Mouse (Mus musculus): ENCODE measurements around the gene Ptprn2. TPM values are rescaled to one million over a fixed set of nuclear protein-coding genes. Genes with fewer than 3 reads are reported as not detected.
A peak's percentile ranks its signal among the peaks of the same experiment; 100 is the strongest.

The Ptprn2 gene
- polyA plus RNA-seq, 1 experiment from 2014 or later: 0.25 TPM

DNA sequence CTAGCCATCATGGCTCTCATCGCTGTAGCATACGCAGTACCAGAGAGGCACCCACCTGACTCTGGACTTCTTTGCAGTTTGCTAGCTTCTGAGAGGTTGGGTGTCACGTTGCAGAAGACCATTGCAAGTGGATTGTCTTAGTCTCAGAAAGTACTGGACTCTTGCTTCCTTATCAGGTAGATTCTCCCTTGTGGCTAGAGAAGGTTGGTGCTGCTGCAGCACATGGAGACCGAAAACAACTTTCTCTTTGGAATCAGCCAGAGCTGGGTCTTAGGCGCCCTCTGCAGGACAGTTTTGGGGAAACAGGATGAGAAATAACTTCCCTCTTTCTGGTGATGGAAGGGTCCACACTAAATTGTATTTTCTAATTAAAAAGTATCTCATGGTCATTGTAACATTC is 134.3 kb downstream of the Ptprn2 start:
- H3K27me3 ChIP-seq: peaks cover 4% of the 10 kb centered on the region; the same call in 1 of the 2 replicates
- H3K36me3 ChIP-seq: no peaks in the 10 kb centered on the region
- 40% methylated on average over 5 of the region's 5 CpGs for WGBS
- H3K4me3 ChIP-seq (replicated peaks): no peak overlapping the region
- no peaks in the 10 kb centered on the region for H3K9me3 ChIP-seq
- no peak overlapping the region for H3K27ac ChIP-seq
- H3K9ac ChIP-seq (replicated peaks): no peak overlapping the region
- no peak; the same call in 1 of the 2 replicates for ATAC-seq (ENCODE audit: insufficient number of reproducible peaks, insufficient read depth, low FRiP score, low TSS enrichment, low read depth)
- H3K4me2 ChIP-seq: no peak overlapping the region
- no peaks in the 10 kb centered on the region for H3K4me1 ChIP-seq (replicated peaks)

DNA sequence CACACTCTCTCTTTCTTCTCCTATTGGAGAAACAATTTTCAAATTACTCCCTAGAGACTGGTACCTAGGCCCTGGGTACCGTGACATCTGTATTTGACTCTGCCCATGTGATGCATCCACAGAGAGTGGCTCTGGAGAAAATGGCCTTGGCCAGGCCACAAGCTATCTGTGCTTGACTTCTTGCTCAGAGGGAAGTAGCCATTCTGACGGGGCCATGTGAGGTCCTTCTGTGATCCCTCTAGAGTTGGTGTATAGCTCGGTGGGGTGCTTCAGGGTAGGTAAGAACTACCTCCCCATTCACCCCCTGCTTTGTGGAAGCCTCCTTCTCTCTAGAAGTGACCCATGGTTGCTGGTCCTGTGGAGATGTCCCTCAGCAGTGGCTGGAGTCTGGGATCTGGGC is 134.8 kb downstream of the Ptprn2 start:
- Histone ChIP-seq H3K9ac (replicated peaks) (no peak overlapping the region), H3K4me3 (replicated peaks) (no peak overlapping the region), H3K4me2 (no peak overlapping the region), H3K9me3 (no peaks in the 10 kb centered on the region), H3K27me3 (peaks cover 4% of the 10 kb centered on the region; the same call in 1 of the 2 replicates), H3K27ac (no peak overlapping the region), H3K4me1 (replicated peaks) (no peaks in the 10 kb centered on the region), H3K36me3 (no peaks in the 10 kb centered on the region)
- WGBS: 75% methylated on average over 3 of the region's 3 CpGs
- no peak for ATAC-seq (ENCODE audit: insufficient number of reproducible peaks, insufficient read depth, low FRiP score, low TSS enrichment, low read depth)

DNA sequence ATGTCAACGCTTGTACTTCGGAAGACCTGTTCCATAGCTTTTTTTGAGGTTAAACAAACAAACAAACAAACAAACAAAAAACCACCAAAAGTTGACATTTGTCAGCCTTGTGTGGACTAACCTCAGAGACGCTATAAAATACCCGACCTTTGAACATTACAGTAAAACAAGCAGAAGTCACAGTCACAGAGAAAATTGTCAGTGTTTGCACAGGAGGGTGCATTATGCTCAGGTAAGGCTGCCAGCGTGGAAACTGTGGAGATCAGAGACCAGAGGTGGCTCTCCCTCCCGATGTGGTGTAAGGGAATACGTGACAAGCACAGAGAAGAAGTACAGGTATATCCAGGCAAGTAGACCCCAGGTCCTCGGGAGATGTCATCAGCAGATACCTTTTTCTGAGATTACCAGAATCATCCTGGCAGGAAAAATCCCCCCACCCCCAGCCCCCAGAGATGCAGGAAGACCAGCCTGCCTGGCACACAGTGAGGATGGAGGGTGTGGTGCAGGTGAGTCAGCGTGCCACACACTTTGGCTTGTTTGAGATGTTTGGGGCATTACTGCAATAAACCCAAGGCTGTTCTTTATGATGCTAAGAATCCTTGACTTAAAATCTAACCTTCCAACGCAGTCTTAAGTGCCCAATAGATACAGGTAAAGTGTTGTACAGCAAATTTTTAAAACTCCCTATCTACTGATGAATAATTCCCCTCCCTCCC is 136.0 kb downstream of the Ptprn2 start:
- Histone ChIP-seq H3K4me2 (no peak overlapping the region), H3K27me3 (peaks cover 4% of the 10 kb centered on the region; the same call in 1 of the 2 replicates), H3K9ac (replicated peaks) (no peak overlapping the region), H3K4me1 (replicated peaks) (no peaks in the 10 kb centered on the region), H3K4me3 (replicated peaks) (no peak overlapping the region), H3K9me3 (no peaks in the 10 kb centered on the region), H3K27ac (no peak overlapping the region), H3K36me3 (no peaks in the 10 kb centered on the region)
- WGBS: 79% methylated on average over 10 of the region's 10 CpGs
- ATAC-seq (ENCODE audit: insufficient number of reproducible peaks, insufficient read depth, low FRiP score, low TSS enrichment, low read depth): no peak

DNA sequence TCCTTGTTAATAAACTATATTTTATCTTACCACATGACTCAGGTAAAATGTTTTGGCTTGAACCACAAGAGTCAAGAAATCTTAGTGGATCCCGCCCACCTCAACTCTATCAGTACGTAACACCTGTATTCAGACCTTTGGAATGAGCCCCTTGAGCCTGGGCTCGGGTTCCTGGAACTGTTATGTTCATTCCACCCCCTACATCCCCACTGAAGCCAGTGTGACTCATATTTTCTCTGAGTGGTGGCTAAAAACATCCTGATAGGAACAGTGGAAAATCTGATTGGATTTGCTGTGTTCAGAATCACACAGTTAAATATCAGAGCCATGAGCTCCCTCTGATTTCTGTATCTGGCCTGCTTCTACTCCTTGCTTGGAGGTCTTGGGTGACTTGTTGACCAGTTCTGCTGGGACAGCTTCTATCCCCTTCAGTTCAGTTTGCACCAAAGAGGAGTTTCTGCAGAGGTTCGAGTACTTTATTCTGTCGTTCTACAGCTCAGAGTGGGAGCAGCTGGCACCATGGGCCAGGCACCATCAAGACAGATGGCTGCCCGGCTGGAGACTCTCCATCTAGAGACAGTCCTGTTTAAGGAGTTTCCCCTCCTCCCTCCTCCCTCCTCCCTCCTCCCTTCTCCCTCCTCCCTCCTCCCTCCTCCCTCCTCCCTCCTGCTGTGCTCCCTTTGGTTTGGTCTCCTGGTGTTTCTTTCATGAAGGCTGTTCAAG is 137.3 kb downstream of the Ptprn2 start:
- Histone ChIP-seq H3K4me3 (replicated peaks) (no peak overlapping the region), H3K36me3 (no peaks in the 10 kb centered on the region), H3K9me3 (no peaks in the 10 kb centered on the region), H3K27ac (no peak overlapping the region), H3K9ac (replicated peaks) (no peak overlapping the region), H3K4me1 (replicated peaks) (no peaks in the 10 kb centered on the region), H3K27me3 (peaks cover 4% of the 10 kb centered on the region; the same call in 1 of the 2 replicates), H3K4me2 (no peak overlapping the region)
- 62% methylated on average over 6 of the region's 6 CpGs for WGBS
- no peak for ATAC-seq (ENCODE audit: insufficient number of reproducible peaks, insufficient read depth, low FRiP score, low TSS enrichment, low read depth)

DNA sequence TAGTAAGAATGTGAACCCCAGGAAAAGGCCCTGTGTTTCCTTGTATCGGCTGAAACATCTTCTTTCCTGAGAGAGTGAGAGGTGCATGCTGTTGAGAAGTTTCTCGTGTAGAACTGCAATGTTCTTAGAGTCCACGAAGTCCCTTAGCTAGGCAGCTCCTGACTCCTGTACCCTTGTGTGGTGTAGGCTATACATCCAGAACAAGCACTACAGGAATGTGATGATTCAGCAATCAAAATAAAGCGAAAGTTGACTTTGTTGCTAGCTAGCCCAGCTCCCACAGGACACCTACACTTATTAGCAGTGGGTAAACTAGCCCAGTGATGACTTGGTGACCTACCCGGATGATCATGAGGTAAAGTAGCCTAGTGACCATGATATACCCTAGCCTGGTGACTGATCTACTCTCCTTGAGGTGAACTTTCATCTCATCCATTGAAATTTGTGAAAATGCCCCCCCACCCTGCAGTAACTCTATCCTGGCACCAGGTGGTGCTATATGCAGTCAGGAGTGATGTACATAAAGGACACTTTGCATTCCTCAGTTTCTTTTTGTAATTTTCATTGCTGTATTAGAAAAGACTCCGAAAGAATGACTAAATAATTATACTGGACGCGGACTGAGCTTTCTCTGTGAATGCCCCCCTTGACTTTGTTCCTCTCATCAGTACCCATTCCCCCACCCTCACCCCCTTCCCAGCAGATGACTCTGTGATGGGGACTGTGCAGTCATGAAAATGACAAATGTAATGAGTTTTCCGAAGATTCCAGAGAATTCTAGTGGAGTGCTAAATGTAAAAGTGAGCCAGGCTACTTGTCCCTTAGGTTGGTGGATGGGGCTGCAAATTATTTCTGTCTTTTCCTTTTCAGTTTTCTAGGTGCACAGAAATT is 140.1 kb downstream of the Ptprn2 start:
- H3K9ac ChIP-seq (replicated peaks): no peak overlapping the region
- no peak overlapping the region for H3K27ac ChIP-seq
- 56% methylated on average over 9 of the region's 9 CpGs for WGBS
- H3K4me2 ChIP-seq: no peak overlapping the region
- H3K27me3 ChIP-seq: peaks cover 4% of the 10 kb centered on the region; the same call in 1 of the 2 replicates
- no peak overlapping the region for H3K4me3 ChIP-seq (replicated peaks)
- no peaks in the 10 kb centered on the region for H3K4me1 ChIP-seq (replicated peaks)
- H3K9me3 ChIP-seq: no peaks in the 10 kb centered on the region
- ATAC-seq (ENCODE audit: insufficient number of reproducible peaks, insufficient read depth, low FRiP score, low TSS enrichment, low read depth): peak; percentile 48; the same call in 1 of the 2 replicates
- no peaks in the 10 kb centered on the region for H3K36me3 ChIP-seq

DNA sequence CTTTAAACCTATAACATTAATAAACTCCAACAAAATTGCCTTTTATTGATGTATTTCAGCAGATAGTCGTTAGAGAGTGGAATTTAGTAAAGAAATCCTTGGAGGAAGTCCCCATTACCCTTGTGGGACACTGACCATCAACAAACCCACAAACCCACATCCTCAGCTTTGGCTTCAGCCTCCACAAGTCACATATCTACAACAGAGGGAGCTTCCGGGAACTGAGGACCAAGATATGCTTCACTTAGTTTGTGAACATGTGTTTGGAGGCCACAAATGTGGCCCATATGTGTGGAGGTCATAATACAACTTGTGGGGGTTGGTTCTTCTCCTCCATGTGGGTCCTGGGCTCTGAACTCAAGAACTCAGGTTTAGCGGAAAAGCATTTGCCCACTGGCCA is 143.5 kb downstream of the Ptprn2 start:
- no peaks in the 10 kb centered on the region for H3K36me3 ChIP-seq
- H3K9ac ChIP-seq (replicated peaks): no peak overlapping the region
- 75% methylated on average over 3 of the region's 3 CpGs for WGBS
- no peaks in the 10 kb centered on the region for H3K9me3 ChIP-seq
- H3K4me3 ChIP-seq (replicated peaks): no peak overlapping the region
- no peak overlapping the region for H3K4me2 ChIP-seq
- no peak for ATAC-seq (ENCODE audit: insufficient number of reproducible peaks, insufficient read depth, low FRiP score, low TSS enrichment, low read depth)
- H3K27ac ChIP-seq: no peak overlapping the region
- no peaks in the 10 kb centered on the region for H3K4me1 ChIP-seq (replicated peaks)
- H3K27me3 ChIP-seq: no peaks in the 10 kb centered on the region

DNA sequence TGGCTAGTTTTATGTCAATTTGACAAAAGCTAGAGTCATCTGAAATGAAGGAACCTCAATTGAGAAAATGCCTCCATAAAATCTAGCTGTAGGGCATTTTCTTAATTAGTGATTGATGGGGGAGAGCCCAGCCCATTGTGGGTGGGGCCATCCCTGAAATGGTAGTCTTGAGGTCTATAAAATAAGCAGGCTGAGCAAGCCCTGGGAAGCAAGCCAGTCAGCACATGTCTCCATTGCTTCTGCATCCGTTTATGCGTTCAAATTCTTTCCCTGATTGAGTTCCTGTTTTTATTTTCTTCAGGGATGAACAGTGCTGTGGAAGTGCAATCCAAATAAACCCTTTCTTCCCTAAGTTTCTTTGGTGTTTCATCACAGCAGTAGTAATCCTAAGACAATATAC is 152.0 kb downstream of the Ptprn2 start:
- 25% methylated on average over 2 of the region's 2 CpGs for WGBS
- Histone ChIP-seq H3K27ac (no peak overlapping the region), H3K4me1 (replicated peaks) (peaks cover 22% of the 10 kb centered on the region), H3K27me3 (peaks cover 4% of the 10 kb centered on the region; the same call in 1 of the 2 replicates), H3K36me3 (no peaks in the 10 kb centered on the region), H3K9me3 (no peaks in the 10 kb centered on the region), H3K9ac (replicated peaks) (no peak overlapping the region), H3K4me2 (no peak overlapping the region), H3K4me3 (replicated peaks) (no peak overlapping the region)
- ATAC-seq (ENCODE audit: insufficient number of reproducible peaks, insufficient read depth, low FRiP score, low TSS enrichment, low read depth): no peak

DNA sequence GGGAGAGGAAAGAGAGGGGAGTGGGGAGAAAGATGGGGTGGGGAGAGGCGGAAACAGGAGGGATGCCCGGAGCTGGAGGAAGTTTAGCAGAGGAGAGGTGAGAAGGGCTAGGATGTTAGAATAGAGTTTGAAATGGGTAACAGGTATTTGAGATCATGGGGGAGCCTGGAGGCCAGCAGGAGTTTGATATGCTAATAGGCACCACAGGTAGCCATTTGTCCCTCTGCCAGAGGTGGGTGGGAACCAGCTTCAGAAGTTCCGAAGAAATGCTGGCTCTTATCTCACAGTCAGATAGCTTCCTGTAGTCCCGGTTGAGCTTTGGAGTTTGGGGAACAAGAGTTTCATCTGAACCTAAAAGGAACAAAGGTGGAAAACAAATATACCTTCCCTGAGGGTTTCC is 155.4 kb downstream of the Ptprn2 start:
- Histone ChIP-seq H3K27me3 (peaks cover 8% of the 10 kb centered on the region), H3K36me3 (no peaks in the 10 kb centered on the region), H3K4me1 (replicated peaks) (peaks cover 24% of the 10 kb centered on the region), H3K4me3 (replicated peaks) (no peak overlapping the region), H3K9ac (replicated peaks) (no peak overlapping the region), H3K27ac (no peak overlapping the region), H3K9me3 (no peaks in the 10 kb centered on the region), H3K4me2 (no peak overlapping the region)
- no peak for ATAC-seq (ENCODE audit: insufficient number of reproducible peaks, insufficient read depth, low FRiP score, low TSS enrichment, low read depth)
- 12% methylated on average over 4 of the region's 4 CpGs for WGBS

DNA sequence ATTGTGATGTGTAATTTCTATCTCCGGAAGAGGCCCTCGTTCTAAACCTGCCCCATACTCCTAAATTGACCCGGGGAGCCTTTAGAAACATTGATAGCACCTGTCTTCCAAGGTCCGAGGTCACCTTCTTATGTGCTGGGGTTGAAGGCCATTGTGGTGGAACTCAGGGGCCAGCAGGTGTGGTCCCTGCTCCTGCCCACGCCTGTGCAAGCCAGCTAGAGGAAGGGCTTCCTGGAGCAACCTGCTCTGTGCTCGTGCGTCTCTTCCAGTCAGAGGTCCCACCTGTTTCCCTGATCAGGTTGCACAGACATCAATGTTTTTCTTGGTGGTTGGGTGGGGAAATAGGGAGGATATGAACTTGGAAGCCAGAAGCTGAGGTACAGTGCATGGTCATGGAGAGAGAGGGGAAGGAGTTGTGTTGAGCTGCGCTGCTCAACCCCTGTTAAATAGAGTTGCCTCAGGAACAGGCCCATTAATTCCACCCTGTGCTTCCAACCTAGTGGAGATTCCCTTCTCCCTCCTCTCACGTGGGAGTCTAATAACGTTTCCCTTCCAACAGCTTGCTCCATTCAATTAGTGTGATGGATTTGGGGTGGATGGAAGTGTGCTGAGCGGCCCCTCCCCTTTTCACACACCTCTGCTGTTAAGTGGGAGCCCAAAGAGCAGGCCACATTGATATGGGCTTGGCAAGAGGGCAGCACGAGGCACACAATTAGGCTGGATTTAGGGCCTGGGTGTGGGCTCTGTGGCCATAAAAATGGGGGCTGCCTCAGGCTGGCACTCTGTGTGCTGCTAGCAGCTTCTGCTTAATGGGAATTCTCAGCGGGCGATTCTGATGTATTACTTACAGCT is 156.0 kb downstream of the Ptprn2 start:
- ATAC-seq (ENCODE audit: insufficient number of reproducible peaks, insufficient read depth, low FRiP score, low TSS enrichment, low read depth): peak; percentile 74
- H3K27ac ChIP-seq: peak overlapping the region; percentile 5; the same call in 1 of the 2 replicates
- no peak overlapping the region for H3K4me2 ChIP-seq
- H3K4me3 ChIP-seq (replicated peaks): no peak overlapping the region
- peaks cover 12% of the 10 kb centered on the region for H3K27me3 ChIP-seq
- 10% methylated on average over 14 of the region's 14 CpGs for WGBS
- no peak overlapping the region for H3K9ac ChIP-seq (replicated peaks)
- H3K9me3 ChIP-seq: no peaks in the 10 kb centered on the region
- peaks cover 24% of the 10 kb centered on the region for H3K4me1 ChIP-seq (replicated peaks)
- no peaks in the 10 kb centered on the region for H3K36me3 ChIP-seq

DNA sequence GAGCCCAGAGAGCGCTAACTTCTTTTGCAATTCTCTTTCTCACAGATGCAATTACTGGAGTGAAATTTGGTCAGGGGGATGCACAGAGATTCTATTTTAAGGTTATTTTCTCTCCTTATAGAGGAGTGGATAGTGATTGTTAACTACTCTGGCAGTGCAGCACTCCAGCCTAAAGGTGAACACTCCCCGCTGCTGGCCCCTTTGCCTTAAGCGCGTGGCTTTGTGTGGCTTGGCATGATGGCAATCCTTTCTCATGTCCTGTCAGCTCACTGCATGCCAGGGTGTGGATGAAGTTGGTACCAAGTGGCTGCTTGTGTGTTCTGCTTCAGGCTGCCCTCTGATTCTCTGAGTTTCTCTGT is 156.7 kb downstream of the Ptprn2 start:
- peaks cover 12% of the 10 kb centered on the region for H3K27me3 ChIP-seq
- peaks cover 24% of the 10 kb centered on the region for H3K4me1 ChIP-seq (replicated peaks)
- peak overlapping the region; percentile 50; the same call in 1 of the 2 replicates for H3K27ac ChIP-seq
- ATAC-seq (ENCODE audit: insufficient number of reproducible peaks, insufficient read depth, low FRiP score, low TSS enrichment, low read depth): peak; percentile 39; the same call in 1 of the 2 replicates
- H3K4me3 ChIP-seq (replicated peaks): no peak overlapping the region
- no peaks in the 10 kb centered on the region for H3K36me3 ChIP-seq
- WGBS: 29% methylated on average over 4 of the region's 4 CpGs
- H3K9ac ChIP-seq (replicated peaks): no peak overlapping the region
- no peak overlapping the region for H3K4me2 ChIP-seq
- H3K9me3 ChIP-seq: no peaks in the 10 kb centered on the region

Data from limb, embryonic 12.5 days (tissue).